17 mouse cellular contexts compared by ENCODE assay signal in genomic region chr11:51925595-51925994, GRCm38 (mm10). TPM values are rescaled to one million over a fixed set of nuclear protein-coding genes. Genes with fewer than 3 reads are reported as not detected.
A peak's percentile ranks its signal among the peaks of the same experiment; 100 is the strongest.
DNase-seq lines count a peak whose midpoint lies in the region; ATAC-seq lines count a peak whose summit lies in the region.
"Had no signal": no experiment of that assay in that cellular context is flagged by ENCODE, and none has a peak within 500 bp of the region (broad histone marks: within the 10 kb centered on the region; RNA-seq: fewer than 3 reads in every experiment).

No protein-coding gene starts in this region.

- 1% methylated on average over 6 of the region's 6 CpGs for WGBS in macrophage (ENCODE audit: missing documents)
- WGBS in midbrain, embryonic 14.5 days = 84% methylated on average over 6 of the region's 6 CpGs
- 74% methylated on average over 6 of the region's 6 CpGs for WGBS in hindbrain, embryonic 16.5 days

- H3K4me1 ChIP-seq in midbrain, embryonic 14.5 days (ENCODE audit: control insufficient read depth, insufficient read depth, low read length) = no peaks in the 10 kb centered on the region
- H3K4me1 ChIP-seq in hindbrain, embryonic 16.5 days (ENCODE audit: control insufficient read depth, insufficient read depth, low read depth, low read length) = no peaks in the 10 kb centered on the region
- H3K4me1 ChIP-seq: embryonic facial prominence, embryonic 10.5 days; hindbrain, embryonic 15.5 days had no signal

- H3K79me2 ChIP-seq in macrophage (ENCODE audit: inconsistent target) = no peaks in the 10 kb centered on the region

- H3K27ac ChIP-seq in macrophage = peak overlapping the region; percentile 90
- H3K27ac ChIP-seq in midbrain, embryonic 14.5 days (replicated peaks; ENCODE audit: low read depth, low read length) = no peak overlapping the region
- H3K27ac ChIP-seq in hindbrain, embryonic 16.5 days (ENCODE audit: low read depth, low read length) = no peak overlapping the region
- H3K27ac ChIP-seq: embryonic facial prominence, embryonic 10.5 days; hindbrain, embryonic 15.5 days had no signal

- H3K4me2 ChIP-seq in midbrain, embryonic 14.5 days (ENCODE audit: low read length) = no peak overlapping the region
- H3K4me2 ChIP-seq in hindbrain, embryonic 16.5 days (ENCODE audit: low read length) = no peak overlapping the region
- H3K4me2 ChIP-seq: hindbrain, embryonic 15.5 days had no signal

- no peaks in the 10 kb centered on the region for H3K9me3 ChIP-seq in midbrain, embryonic 14.5 days (ENCODE audit: control insufficient read depth, low read length)
- peaks cover 2% of the 10 kb centered on the region; the same call in 1 of the 2 replicates for H3K9me3 ChIP-seq in hindbrain, embryonic 16.5 days (ENCODE audit: control insufficient read depth, low read length)
- H3K9me3 ChIP-seq: hindbrain, embryonic 15.5 days had no signal

- no peak for ATAC-seq in CD4-positive, CD25-positive, alpha-beta regulatory T cell, adult 4 months
- no peak for ATAC-seq in midbrain, embryonic 14.5 days (ENCODE audit: low FRiP score, low TSS enrichment)
- no peak for ATAC-seq in hindbrain, embryonic 16.5 days
- ATAC-seq: forebrain, embryonic 16.5 days had no signal

- H3K27me3 ChIP-seq in midbrain, embryonic 14.5 days (ENCODE audit: control insufficient read depth, insufficient read depth, low read length) = no peaks in the 10 kb centered on the region
- no peaks in the 10 kb centered on the region for H3K27me3 ChIP-seq in hindbrain, embryonic 16.5 days (replicated peaks; ENCODE audit: control insufficient read depth, insufficient read depth, low read length)
- H3K27me3 ChIP-seq: hindbrain, embryonic 15.5 days had no signal

- no peak overlapping the region for H3K4me3 ChIP-seq in macrophage (ENCODE audit: inconsistent target)
- H3K4me3 ChIP-seq in midbrain, embryonic 14.5 days (replicated peaks; ENCODE audit: low read depth, low read length) = no peak overlapping the region
- no peak overlapping the region for H3K4me3 ChIP-seq in hindbrain, embryonic 16.5 days (ENCODE audit: low read length)
- H3K4me3 ChIP-seq: embryonic facial prominence, embryonic 10.5 days; erythroblast, embryonic 14.5 days; hindbrain, embryonic 15.5 days had no signal

- no peaks in the 10 kb centered on the region for H3K36me3 ChIP-seq in macrophage (ENCODE audit: inconsistent target)
- H3K36me3 ChIP-seq in midbrain, embryonic 14.5 days (ENCODE audit: control insufficient read depth, insufficient read depth, low read length) = no peaks in the 10 kb centered on the region
- no peaks in the 10 kb centered on the region for H3K36me3 ChIP-seq in hindbrain, embryonic 16.5 days (ENCODE audit: control insufficient read depth, insufficient read depth, low read length)
- H3K36me3 ChIP-seq: embryonic facial prominence, embryonic 10.5 days; hindbrain, embryonic 15.5 days had no signal

- DNase-seq in CD4-positive, CD25-positive, alpha-beta regulatory T cell, adult 2 months (ENCODE audit: low read depth, low spot score) = peak; percentile 23
- peak; percentile 36 for DNase-seq in thymus, postnatal 14 days
- DNase-seq in thymus, postnatal 10 days (ENCODE audit: low spot score in 2 of 2) = no peak
- no peak for DNase-seq in midbrain, embryonic 14.5 days
- DNase-seq in embryo, embryonic 10.5 days (ENCODE audit: low spot score) = no peak
- DNase-seq: adrenal gland, adult 2 months; cerebellum, adult 9-10 months; kidney, adult 2 months; kidney, postnatal 4 days; thymus, postnatal 25 days had no signal

- H3K9ac ChIP-seq in midbrain, embryonic 14.5 days (replicated peaks; ENCODE audit: low read length) = no peak overlapping the region
- H3K9ac ChIP-seq in hindbrain, embryonic 16.5 days (ENCODE audit: low read depth, low read length) = no peak overlapping the region
- H3K9ac ChIP-seq: hindbrain, embryonic 15.5 days had no signal

RNA-seq across cellular contexts. Expression of gene Cdkn2aipnl, which starts 41.9 kb away (rescaled TPM):
- polyA plus RNA-seq in CD4-positive, CD25-positive, alpha-beta regulatory T cell, adult 4 months (2017; shearing (Covaris generic)) = 100 to 1,000 TPM in 1 of 2 experiments, 10 to 100 TPM in 1; 92.5 to 116 TPM
- 1 to 10 TPM in 22 of 26 experiments, under 1 TPM in 4; 0.71 to 8.7 (median 3.0) TPM for total RNA-seq in macrophage (2018; cell fraction: chromatin; rRNA removed)
- 10 to 100 TPM; 17.1 to 39.7 (median 31.0) TPM for total RNA-seq in macrophage (2018; cell fraction: cytosol; rRNA removed)
- 10 to 100 TPM in 11 of 26 experiments, 1 to 10 TPM in 15; 2.3 to 23.6 (median 9.0) TPM for total RNA-seq in macrophage (2018; cell fraction: nucleus; rRNA removed)
- 23.7 to 60.3 TPM (median 39.3 TPM) in 3 replicates for polyA plus RNA-seq in macrophage (2018)
- polyA plus RNA-seq in midbrain, embryonic 14.5 days (2014; fragmentation: Nextera tagmentation; extraction: Ambion mirVana) = 102 and 125 TPM in 2 replicates
- 121 and 122 TPM in 2 replicates for polyA plus RNA-seq in hindbrain, embryonic 16.5 days (2015; fragmentation: Nextera tagmentation; extraction: Ambion mirVana)

Comparison
In these comparisons a context has a peak if more than half of its experiments do, and no peak if none do; other contexts are left out.
1. DNase-seq: peak in CD4-positive, CD25-positive, alpha-beta regulatory T cell, adult 2 months (single experiment) and thymus, postnatal 14 days (single experiment); none in thymus, postnatal 10 days (0 of 2), midbrain, embryonic 14.5 days (single experiment) and embryo, embryonic 10.5 days (single experiment).